Mouse (Mus musculus) stomach, embryonic 14.5 days (tissue): ENCODE data around the gene Gm20388. TPM values are rescaled to one million over a fixed set of nuclear protein-coding genes. Genes with fewer than 3 reads are reported as not detected.

Experiments used
- ATAC-seq: fragments of 200-750 bp; cut with Nextera tagmentation; 2 replicates; pipeline ENCODE4 v1.8.0; 2017; ENCODE audit warnings: low read depth, moderate TSS enrichment; ENCODE audit not compliant: insufficient number of reproducible peaks, insufficient read depth, low FRiP score
- H3K27ac ChIP-seq: fragments of 300-500 bp; sonication (generic); 2 replicates; pipeline ENCODE4 v1.5.1; 2014; ENCODE audit warnings: mild to moderate bottlenecking, low read length, moderate library complexity, mixed read lengths
- H3K27me3 ChIP-seq: fragments of 300-500 bp; sonication (generic); 2 replicates; pipeline ENCODE4 v1.6.1; 2014; ENCODE audit warnings: low read length, control low read depth, mixed read lengths; ENCODE audit not compliant: control insufficient read depth, insufficient read depth
- H3K36me3 ChIP-seq: fragments of 300-500 bp; sonication (generic); 2 replicates; pipeline ENCODE4 v1.6.1; 2014; ENCODE audit warnings: mild to moderate bottlenecking, control low read depth, low read length, moderate library complexity, mixed read lengths; ENCODE audit not compliant: control insufficient read depth, insufficient read depth
- H3K4me1 ChIP-seq: fragments of 300-500 bp; sonication (generic); 2 replicates; pipeline ENCODE4 v1.6.1; 2014; ENCODE audit warnings: low read length, control low read depth, mixed read lengths; ENCODE audit not compliant: control insufficient read depth, insufficient read depth
- H3K4me2 ChIP-seq: fragments of 300-500 bp; sonication (generic); replicated peaks from 2 replicates; pipeline ENCODE4 v1.6.1; 2014; ENCODE audit warnings: low read depth, low read length, control low read depth
- H3K4me3 ChIP-seq: fragments of 300-500 bp; sonication (generic); 2 replicates; pipeline ENCODE4 v1.5.1; 2014; ENCODE audit warnings: low read depth, low read length, control low read depth
- H3K9ac ChIP-seq: fragments of 300-500 bp; sonication (generic); replicated peaks from 2 replicates; pipeline ENCODE4 v1.6.1; 2014; ENCODE audit warnings: low read depth, mild to moderate bottlenecking, control low read depth, low read length, moderate library complexity, mixed read lengths
- H3K9me3 ChIP-seq: fragments of 300-500 bp; sonication (generic); 2 replicates; pipeline ENCODE4 v1.6.1; 2016; ENCODE audit warnings: low read depth, low read length, control low read depth; ENCODE audit not compliant: control insufficient read depth
- WGBS: fragments of 180-500 bp; shearing (Covaris S2); extraction: QIAGEN DNeasy Blood & Tissue Kit; methylation state at CpG from one replicate; pipeline ENCODE4 v1.1.7; 2014; 5-methylcytosine and 5-hydroxymethylcytosine counted together
- polyA plus RNA-seq: library from polyadenylated mRNA; unstranded; fragments of >200 nt; fragmentation: Nextera tagmentation; extraction: Ambion mirVana; gene quantifications from 2 replicates; pipeline ENCODE4 v1.2.1, GENCODE M21; 2014

Gm20388 gene
- polyA plus RNA-seq, 1 experiment from 2014 or later = 11.4 TPM

GRCm38 (mm10) chr8:124240932-124241331 lies 4330.3 kb downstream of the Gm20388 start:
- peaks cover 28% of the 10 kb centered on the region for H3K4me1 ChIP-seq
- no peak overlapping the region for H3K4me2 ChIP-seq
- no peak overlapping the region for H3K4me3 ChIP-seq
- H3K9me3 ChIP-seq = no peaks in the 10 kb centered on the region; the same call in 1 of the 2 replicates
- no peak overlapping the region for H3K9ac ChIP-seq
- 33% methylated on average over 8 of the region's 8 CpGs for WGBS
- no peaks in the 10 kb centered on the region for H3K27me3 ChIP-seq
- no peak overlapping the region for H3K27ac ChIP-seq
- no peaks in the 10 kb centered on the region for H3K36me3 ChIP-seq
- no peak for ATAC-seq

GRCm38 (mm10) chr8:124242208-124242607 lies 4331.6 kb downstream of the Gm20388 start:
- no peak overlapping the region for H3K4me2 ChIP-seq
- peak overlapping the region; percentile 48; the same call in 1 of the 2 replicates for H3K27ac ChIP-seq
- ATAC-seq = no peak
- no peaks in the 10 kb centered on the region for H3K36me3 ChIP-seq
- H3K9me3 ChIP-seq = no peaks in the 10 kb centered on the region; the same call in 1 of the 2 replicates
- no peak overlapping the region for H3K4me3 ChIP-seq
- H3K9ac ChIP-seq = no peak overlapping the region
- 41% methylated on average over 6 of the region's 6 CpGs for WGBS
- peaks cover 28% of the 10 kb centered on the region for H3K4me1 ChIP-seq
- no peaks in the 10 kb centered on the region for H3K27me3 ChIP-seq

- Histone ChIP-seq H3K27me3 (no peaks in the 10 kb centered on the region), H3K4me2 (no peak overlapping the region), H3K4me3 (no peak overlapping the region), H3K9ac (no peak overlapping the region), H3K4me1 (peaks cover 28% of the 10 kb centered on the region), H3K36me3 (no peaks in the 10 kb centered on the region), H3K27ac (no peak overlapping the region), H3K9me3 (no peaks in the 10 kb centered on the region; the same call in 1 of the 2 replicates)
- 93% methylated on average over 5 of the region's 5 CpGs for WGBS
- no peak for ATAC-seq
These were observed 4332.3 kb downstream of the Gm20388 start for GRCm38 (mm10) chr8:124242913-124243312.

- Histone ChIP-seq H3K9me3 (no peaks in the 10 kb centered on the region; the same call in 1 of the 2 replicates), H3K27me3 (no peaks in the 10 kb centered on the region), H3K4me1 (peaks cover 27% of the 10 kb centered on the region), H3K36me3 (no peaks in the 10 kb centered on the region), H3K9ac (no peak overlapping the region), H3K27ac (no peak overlapping the region), H3K4me3 (no peak overlapping the region), H3K4me2 (no peak overlapping the region)
- 80% methylated on average over 6 of the region's 6 CpGs for WGBS
- ATAC-seq = no peak
These were observed 4336.9 kb downstream of the Gm20388 start for GRCm38 (mm10) chr8:124247581-124247980.

- H3K4me3 ChIP-seq = no peak overlapping the region
- peaks cover 27% of the 10 kb centered on the region for H3K4me1 ChIP-seq
- H3K27me3 ChIP-seq = no peaks in the 10 kb centered on the region
- H3K36me3 ChIP-seq = no peaks in the 10 kb centered on the region
- H3K4me2 ChIP-seq = no peak overlapping the region
- 85% methylated on average over 6 of the region's 6 CpGs for WGBS
- no peak overlapping the region for H3K27ac ChIP-seq
- H3K9me3 ChIP-seq = no peaks in the 10 kb centered on the region; the same call in 1 of the 2 replicates
- ATAC-seq = peak; percentile 31; the same call in 1 of the 2 replicates
- no peak overlapping the region for H3K9ac ChIP-seq
These were observed 4338.0 kb downstream of the Gm20388 start for GRCm38 (mm10) chr8:124248688-124249087.

GRCm38 (mm10) chr8:124250255-124250654 lies 4339.6 kb downstream of the Gm20388 start:
- no peak overlapping the region for H3K4me3 ChIP-seq
- no peaks in the 10 kb centered on the region for H3K27me3 ChIP-seq
- H3K4me2 ChIP-seq = no peak overlapping the region
- peak; percentile 50; the same call in 1 of the 2 replicates for ATAC-seq
- no peak overlapping the region for H3K9ac ChIP-seq
- no peaks in the 10 kb centered on the region for H3K9me3 ChIP-seq
- peak overlapping the region; percentile 18 for H3K27ac ChIP-seq
- 17% methylated on average over 3 of the region's 3 CpGs for WGBS
- H3K36me3 ChIP-seq = no peaks in the 10 kb centered on the region
- peaks cover 29% of the 10 kb centered on the region for H3K4me1 ChIP-seq

- H3K9me3 ChIP-seq = no peaks in the 10 kb centered on the region
- H3K27ac ChIP-seq = peak overlapping the region; percentile 18
- H3K9ac ChIP-seq = no peak overlapping the region
- H3K4me1 ChIP-seq = peaks cover 29% of the 10 kb centered on the region
- H3K36me3 ChIP-seq = no peaks in the 10 kb centered on the region
- H3K27me3 ChIP-seq = no peaks in the 10 kb centered on the region
- WGBS = 10% methylated on average over 4 of the region's 4 CpGs
- ATAC-seq = no peak; the same call in 1 of the 2 replicates
- no peak overlapping the region for H3K4me2 ChIP-seq
- no peak overlapping the region for H3K4me3 ChIP-seq
These were observed 4340.1 kb downstream of the Gm20388 start for GRCm38 (mm10) chr8:124250785-124251184.

- Histone ChIP-seq H3K27me3 (no peaks in the 10 kb centered on the region), H3K9me3 (no peaks in the 10 kb centered on the region), H3K4me1 (peaks cover 46% of the 10 kb centered on the region), H3K27ac (no peak overlapping the region), H3K4me3 (no peak overlapping the region), H3K4me2 (no peak overlapping the region), H3K9ac (no peak overlapping the region), H3K36me3 (no peaks in the 10 kb centered on the region)
- 74% methylated on average over 5 of the region's 5 CpGs for WGBS
- no peak for ATAC-seq
These were observed 4341.9 kb downstream of the Gm20388 start for GRCm38 (mm10) chr8:124252533-124252950.

- no peak for ATAC-seq
- H3K9me3 ChIP-seq = no peaks in the 10 kb centered on the region
- peaks cover 47% of the 10 kb centered on the region for H3K4me1 ChIP-seq
- no peak overlapping the region for H3K4me2 ChIP-seq
- 62% methylated on average over 6 of the region's 6 CpGs for WGBS
- no peak overlapping the region for H3K4me3 ChIP-seq
- H3K9ac ChIP-seq = no peak overlapping the region
- no peaks in the 10 kb centered on the region for H3K27me3 ChIP-seq
- no peaks in the 10 kb centered on the region for H3K36me3 ChIP-seq
- no peak overlapping the region for H3K27ac ChIP-seq
These were observed 4343.3 kb downstream of the Gm20388 start for GRCm38 (mm10) chr8:124253939-124254338.
